Mouse (Mus musculus) small intestine, adult 2 months (tissue): ENCODE data around the gene Mok.

Experiments
- CTCF ChIP-seq: fragments of 200-500 bp; IDR thresholded peaks from 2 replicates; pipeline ENCODE4 v1.5.1; 2012; ENCODE audit warnings: low read depth, mild to moderate bottlenecking, control low read depth, inconsistent platforms, low read length, moderate library complexity, mixed read lengths; ENCODE audit not compliant: insufficient replicate concordance, insufficient read length; ENCODE audit errors: extremely low read depth
- POLR2A ChIP-seq: fragments of 200-500 bp; IDR thresholded peaks from 2 replicates; pipeline ENCODE4 v1.6.1; 2012; ENCODE audit warnings: low read depth, mild to moderate bottlenecking, control low read depth, inconsistent platforms, low read length, moderate library complexity

GRCm38 (mm10) chr12:110781181-110781580 is 59.6 kb downstream of the Mok start:
- TF ChIP-seq CTCF (no peak), POLR2A (no peak)
